Mouse (Mus musculus) adrenal gland, adult 18-20 months (tissue): ENCODE measurements around the gene Zfp276. TPM values are rescaled to one million over a fixed set of nuclear protein-coding genes. Genes with fewer than 3 reads are reported as not detected.
"Not testable (repeated sequence)": the region's sequence is repeated elsewhere in the genome, so short reads cannot be mapped to it uniquely, and the experiment has no call there.

Source experiments
- DNase-seq, 2 experiments: peaks; one replicate each; pipeline ENCODE4 v3.0.0; 2021 to 2022; ENCODE audit warnings: low spot score in 2 of 2
- total RNA-seq, 2 experiments: library from RNA; stranded (reverse); gene quantifications; 1 replicate in 1 of 2; 2 replicates in 1 of 2; pipeline ENCODE4 v1.2.3; 2021

Zfp276 gene
- total RNA-seq, 2 experiments from 2014 or later: 21.6 to 23.5 TPM

DNA sequence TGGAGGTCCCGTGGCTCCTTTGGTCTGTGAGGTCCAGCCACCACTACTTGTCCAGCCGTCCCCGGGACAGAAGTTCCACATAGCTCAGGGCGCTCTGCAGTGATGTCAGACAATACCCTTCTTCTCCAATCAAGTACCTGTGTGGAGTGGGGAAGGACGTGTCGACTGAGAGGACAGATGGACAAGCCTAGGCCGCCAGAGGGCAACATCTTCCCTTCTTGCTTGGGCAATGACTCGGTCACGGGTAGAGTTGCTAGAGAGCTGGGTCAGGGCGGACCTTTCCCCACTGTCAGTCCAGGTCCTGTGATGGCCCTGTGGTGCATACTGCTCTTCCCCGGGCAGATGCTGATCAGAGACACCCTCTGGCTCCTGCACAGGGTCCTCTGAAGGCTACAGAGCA is 10.9 kb upstream of the Zfp276 start:
- no peak for DNase-seq

DNA sequence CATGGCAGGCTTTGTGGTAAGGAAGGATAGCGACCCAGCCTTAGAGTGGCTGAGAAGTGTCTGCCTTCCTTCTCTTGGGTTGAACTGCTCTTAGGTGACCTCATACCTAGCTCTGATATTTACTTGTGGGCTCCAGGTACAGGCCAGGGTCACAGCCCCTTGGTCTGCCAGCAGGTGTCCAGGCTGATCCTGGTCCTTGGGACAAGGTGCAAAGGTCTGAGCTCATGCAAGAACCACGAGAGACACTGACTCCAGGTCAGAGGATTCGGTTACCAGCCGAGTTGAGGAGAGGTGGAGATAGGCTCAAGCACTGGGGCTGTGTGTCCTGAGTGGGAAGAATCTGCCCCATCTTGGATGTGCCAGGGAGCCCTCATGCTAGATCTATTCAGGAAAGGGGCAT is 9.6 kb upstream of the Zfp276 start:
- no peak for DNase-seq

DNA sequence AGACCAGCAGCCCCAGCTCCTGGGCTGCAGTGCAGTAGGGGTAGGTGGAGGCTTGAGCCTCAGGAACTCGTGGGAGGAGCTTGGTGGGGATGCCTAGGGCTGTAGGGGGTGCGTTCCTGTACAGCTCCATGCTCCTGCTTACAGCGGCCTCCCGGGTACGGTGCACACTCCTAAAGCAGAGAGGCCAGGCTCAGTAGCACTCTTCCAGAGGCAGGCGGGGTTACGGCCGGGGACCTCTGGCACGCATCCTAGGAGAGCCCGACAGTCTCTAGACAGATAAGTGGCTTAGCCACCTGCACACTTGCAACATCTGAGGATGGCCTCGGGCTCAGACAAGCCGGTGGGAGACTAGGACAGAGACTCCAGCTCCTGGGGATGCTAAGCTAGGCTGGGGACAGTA is 8.5 kb upstream of the Zfp276 start:
- DNase-seq: no peak

DNA sequence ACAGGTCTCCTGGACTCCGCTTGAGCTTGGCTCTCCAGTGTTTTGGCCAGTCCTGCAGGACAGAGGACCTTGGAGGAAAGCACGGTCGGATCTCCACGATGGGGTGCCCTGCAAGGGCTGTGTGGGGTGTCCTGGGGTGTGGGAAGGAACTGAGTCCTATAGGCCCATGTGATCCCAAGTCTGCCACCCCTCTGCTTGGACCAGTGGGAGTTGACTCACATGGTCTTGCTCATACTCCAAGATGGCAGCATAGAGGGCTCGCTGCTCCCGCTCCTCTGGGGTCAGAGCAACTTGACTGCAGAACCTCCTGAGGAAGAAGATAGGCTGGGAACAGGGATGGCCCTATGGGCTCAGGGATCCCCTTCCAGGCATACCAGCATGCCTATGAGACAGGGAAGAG is 6.2 kb upstream of the Zfp276 start:
- no peak for DNase-seq

DNA sequence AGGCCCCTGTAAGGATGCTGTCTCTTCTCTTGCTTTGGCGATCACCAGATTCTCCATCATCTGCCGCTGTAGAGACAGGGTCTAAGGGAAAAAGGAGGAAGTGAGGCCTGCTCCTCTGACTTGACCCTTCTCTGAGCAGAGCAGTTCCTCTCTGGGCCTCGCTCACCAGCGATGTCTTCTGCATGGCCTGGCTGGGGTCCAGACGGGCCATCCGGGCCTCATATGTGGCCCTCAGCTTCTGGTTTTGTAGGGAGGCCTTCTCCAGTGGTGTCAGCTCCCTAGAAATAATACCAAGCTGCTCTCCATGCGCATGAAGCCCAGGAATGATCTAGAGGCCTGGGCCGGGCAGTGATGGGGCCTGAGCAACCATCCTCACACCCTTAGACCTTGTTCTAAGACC is 5.4 kb upstream of the Zfp276 start:
- no peak for DNase-seq

DNA sequence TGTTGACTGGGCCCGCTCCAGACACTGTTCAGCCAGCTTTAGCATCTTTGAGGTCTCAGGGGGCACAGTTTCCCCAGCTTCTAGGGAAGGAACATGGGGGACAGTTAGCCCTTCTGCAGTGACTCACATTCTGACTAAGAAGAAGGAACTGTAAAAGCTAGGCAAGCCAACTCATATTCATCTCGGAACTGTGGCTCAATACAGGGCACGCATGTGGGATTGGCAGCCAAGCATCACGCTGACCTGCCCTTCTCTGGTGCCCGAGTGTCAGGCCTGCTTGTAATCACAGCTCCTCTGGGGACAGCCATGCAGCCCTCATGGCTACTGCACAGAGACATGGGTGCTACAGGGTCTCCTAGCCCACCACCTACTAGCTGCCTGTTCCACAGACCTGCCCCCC is 3.1 kb upstream of the Zfp276 start:
- DNase-seq: no peak

DNA sequence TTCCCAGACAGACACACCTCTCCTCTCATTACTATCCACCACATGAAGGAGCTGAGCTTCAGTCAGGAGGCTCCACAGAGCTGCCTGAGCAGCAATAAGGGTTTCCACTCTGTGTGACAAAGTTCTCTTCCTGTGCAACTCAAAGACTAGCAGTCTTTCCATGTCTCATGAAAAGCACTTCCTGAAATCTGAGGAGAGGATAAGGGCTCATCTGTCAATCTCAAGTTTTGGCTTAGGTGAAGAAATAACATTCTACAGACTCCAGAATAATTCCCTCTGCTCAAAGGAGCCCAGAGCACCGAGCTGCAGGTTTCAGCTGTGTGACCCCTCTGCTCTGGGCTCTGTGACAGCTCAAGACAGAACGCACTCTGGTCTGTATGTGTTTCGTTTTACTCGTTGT is 1.1 kb upstream of the Zfp276 start:
- DNase-seq: no peak

DNA sequence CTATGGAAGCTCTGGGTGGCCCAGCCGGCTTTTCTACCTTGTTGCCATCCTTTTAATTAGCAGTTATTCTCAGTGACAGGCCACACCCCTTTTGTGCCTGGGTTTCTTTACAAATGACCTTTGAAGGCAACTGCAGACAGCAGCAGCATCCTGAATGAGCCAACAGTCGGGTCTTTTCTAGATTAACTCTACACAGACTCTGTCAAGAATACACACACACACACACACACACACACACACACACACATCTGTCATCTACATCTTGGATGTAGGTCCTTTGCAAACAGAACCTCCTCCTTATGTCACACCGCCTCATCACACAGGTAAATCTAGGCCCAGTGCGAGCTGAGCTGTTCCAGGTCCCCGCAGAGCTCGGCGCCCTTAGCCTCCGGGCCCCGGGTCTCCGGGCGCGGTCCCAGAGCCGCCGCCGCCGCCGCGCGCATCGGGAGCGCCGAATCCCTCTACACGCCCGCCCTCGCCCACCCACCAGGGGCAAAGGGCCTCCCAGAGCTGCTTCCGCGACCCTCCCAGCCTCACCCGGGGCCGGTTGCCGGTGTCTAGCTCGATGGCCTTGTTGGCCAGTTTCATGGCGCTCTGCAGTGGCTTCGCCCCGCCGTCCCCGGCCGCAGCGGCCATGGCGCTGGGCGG is 420 bp upstream of the Zfp276 start:
- no peak for DNase-seq

DNA sequence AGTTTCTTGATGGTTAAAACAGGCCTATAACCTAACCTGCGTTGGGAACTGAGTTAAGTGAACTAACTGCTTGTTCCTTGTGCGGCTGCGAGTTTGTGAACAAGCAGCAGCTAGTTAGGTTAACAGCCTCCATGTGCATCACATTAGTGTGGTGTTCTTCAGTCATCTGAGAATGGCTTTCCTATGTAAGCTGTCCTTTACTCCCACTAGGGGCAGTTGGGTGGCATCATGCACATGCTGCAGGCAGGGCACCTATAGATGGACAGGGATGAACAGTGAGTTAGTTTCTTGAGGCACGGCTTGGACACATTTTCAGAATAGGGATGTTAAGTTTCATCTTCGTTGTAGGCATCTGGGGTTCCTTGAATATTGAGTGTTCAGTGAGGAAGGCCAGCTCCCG is 1.2 kb downstream of the Zfp276 start:
- DNase-seq: no peak

DNA sequence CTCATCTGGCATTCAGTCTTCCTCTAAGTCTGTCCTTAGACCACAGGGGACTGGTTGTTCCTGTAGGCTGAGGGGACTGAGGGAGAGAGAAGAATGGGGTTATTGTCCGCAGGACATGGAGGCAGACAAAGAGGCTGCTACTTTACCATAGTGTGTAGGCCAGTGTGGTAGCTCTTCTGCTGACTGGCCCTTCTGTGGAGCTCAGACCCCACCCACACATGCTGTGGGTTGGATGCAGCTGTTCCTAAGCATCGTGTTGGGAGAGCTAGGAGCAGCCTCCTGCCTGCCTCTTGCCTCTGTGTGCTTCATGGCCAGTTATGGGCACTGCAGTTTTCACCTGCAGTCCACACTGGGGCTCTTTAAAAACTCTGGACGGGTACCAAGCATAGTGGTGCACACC is 3.1 kb downstream of the Zfp276 start:
- no peak for DNase-seq

DNA sequence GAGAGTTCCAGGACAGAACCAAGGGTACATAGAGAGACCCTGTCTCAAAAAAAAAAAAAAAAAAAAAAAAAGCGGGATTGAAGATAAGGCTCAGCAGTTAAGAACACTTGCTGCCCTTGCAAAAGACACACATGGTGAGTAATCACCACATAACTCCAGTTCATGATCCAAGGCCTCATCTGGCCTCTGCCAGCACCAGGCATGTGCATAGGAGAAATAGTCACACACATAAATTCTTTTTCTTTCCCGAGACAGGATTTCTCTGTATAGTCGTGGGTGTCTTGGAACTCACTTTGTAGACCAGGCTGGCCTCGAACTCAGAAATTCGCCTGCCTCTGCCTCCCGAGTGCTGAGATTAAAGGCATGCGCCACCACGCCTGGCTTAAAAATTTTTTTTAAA is 3.6 kb downstream of the Zfp276 start:
- not testable (repeated sequence) for DNase-seq

DNA sequence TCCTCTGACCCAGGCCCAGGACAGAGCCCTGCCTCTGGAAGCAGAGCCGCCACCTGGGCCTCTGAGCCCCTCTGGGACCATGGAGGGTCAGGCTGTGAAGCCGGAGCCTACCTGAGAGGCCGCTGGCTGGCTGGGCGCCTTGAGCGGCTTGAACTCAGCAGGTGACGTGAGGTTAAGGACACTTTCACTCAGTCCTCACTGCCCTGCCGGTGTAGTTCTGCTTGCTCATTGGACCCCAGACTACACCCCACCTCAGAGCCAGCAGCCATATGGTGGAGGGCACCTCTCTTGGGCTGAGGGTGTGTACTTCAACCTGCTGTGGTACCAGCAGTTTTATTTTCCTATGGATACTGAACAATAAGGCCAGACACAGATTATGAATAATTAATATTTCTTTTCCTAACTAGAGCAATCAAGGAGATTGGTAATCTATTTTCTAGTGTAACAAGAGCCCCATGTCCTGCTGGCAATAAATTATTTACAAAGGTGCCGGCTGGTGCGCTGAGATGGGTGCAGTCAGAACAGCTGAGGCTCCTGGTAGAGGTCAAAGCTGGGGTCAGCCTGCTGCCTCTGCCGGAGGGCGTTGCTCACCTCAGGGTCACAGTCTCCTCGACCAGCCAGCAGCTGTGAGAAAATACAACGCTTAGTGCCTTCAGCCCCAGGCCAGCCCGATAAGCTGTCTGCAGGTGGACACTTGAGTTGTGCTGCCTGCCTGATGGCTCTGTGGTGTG is 14.1 kb downstream of the Zfp276 start:
- DNase-seq: no peak

DNA sequence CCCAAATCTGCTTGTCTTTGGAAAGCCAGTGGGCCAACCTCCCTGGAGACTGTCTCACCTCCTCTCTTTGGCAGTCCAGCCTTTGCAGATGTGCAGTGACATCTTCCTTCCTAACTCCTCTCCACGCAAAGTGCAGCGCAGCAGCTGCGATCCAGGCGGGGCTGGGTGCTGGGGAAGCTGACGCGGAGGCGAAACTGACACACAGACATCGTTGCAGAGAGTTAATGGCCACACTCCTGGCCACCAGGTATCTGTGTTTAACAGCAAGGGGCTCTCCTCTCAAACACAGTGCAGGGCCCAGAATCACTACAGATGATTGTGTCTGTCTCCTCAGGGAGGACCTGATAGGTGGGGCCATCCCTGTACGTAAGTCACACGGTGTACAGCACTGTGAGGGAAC is 17.2 kb downstream of the Zfp276 start:
- DNase-seq: no peak

DNA sequence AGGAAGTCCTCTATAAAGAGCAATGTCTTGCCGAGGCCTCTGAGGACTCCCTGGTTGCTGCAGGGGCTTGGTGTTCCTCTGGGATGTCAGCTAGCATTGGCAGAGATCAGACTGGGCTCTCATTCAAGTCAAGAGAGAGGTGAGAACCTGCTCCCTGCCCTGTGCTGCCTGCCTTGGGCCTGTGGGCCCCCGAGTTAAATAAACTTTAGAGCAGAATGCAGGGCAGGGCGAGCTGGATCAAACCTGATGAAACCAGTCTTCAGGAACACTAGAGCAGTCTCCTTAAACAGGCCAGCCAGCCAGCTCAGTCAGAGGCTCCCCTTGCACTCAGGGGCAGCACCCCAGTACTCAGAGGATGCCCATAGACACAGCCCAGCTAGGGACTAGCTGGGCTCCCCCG is 17.9 kb downstream of the Zfp276 start:
- no peak for DNase-seq

DNA sequence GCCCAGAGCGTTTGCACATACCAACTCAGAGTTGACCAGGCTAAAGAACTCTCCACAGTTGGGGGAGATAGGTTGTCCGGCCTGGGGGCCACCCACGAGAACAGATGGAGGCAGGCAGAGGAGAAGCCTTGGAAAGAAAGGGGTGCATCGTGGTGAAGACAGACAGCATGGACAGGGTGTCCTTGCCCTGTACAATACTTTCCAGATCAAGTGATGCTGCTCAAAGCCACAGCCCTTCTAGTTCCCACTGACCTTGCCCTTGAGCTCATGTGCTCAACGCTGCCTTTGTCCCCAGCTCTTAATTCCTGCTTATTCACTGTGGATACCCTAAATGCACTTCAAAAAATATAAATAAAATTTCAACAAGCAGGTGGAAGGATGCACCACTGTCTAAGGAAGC is 20.5 kb downstream of the Zfp276 start:
- no peak for DNase-seq

DNA sequence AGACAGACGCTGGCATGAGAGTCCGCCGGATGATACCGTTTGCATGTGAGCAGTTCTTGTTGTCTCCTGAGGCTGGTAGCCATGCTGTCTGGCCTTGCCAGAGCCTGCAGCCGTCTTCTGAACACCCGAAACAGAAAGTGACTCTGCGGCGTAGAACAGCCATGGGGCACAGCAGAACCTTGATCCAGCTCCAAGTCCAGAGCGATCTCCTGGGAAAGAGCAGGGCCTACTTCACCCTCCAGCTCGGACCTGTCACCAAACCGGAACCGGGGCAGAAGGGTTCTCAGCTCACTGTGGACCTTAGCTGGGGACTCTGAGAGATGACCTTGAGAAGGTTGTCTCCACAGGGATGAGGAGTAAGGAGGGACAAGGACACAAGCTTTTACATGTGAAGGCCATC is 21.1 kb downstream of the Zfp276 start:
- no peak for DNase-seq

DNA sequence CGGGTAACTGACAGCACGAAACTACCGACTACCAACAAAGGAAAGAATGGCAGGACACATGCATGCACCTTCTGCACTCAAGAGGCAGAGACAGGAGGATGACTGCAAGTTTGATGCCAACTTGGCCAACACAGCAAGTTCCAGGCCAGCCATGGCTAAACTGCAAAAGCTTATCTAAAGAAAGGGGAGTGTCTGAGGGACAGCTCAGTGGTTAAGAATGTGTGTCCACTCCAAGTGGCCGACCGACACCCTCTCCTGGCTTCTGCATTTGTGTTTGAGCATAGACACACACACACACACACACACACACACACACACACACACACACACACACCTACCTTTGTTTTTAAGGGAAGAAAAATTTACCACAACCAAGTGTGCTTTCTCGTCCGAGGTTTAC is 24.4 kb downstream of the Zfp276 start:
- DNase-seq: no peak

DNA sequence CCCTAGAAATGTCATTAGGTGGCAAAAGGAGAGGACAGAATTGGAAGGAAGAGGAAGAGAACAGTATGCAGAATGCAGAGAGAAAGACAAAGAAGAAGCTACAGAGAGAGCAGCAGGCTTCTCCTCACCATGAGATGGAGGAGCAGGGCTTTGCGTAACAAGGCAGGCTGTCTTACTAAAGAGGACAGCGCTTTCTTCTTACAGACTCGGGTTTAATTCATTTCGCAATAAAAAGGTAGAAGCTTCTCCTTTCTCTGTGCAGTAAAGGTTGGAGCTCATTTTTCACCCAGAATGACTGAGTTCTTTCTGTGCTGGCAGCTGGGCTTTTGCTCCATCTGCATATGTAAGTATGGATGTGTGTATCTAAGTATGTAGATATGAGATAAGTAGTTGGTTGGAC is 25.8 kb downstream of the Zfp276 start:
- no peak for DNase-seq

DNA sequence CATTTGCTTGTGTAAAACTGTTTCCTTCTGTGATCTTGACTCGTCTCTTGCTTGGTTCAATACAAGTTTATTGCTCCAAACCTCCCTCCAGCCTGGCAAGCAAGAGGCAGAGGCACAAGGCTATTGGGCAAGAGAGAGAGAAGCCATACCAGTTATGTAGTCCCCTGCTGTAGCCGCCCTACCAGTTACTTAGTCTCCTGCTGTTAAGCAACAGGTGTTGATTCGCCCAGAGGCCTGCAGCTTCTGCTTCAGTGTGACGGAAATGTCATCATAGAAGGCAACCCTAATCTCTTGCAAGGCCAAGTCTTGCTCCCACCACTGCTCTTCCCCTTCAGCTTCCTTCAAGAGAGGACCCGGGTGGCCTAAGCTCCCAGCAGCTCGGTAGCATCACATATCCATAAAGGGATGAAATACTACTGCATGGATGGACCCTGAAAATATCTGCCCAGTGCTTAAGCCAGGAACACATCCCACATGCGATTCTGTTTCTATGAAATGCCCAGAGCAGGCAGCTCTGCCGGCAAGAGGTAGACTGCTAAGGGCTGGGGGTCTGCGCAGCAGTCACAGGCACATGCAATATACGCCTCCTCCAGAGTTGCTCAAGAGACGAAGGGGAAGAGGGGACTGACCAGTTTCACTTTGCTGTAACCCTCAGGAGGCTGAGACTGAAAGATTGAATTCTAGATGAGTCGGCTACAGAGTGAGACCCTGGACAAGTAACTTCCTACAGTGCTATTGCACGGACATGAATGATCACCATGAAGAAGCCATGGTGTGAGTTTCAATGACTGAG is 26.5 kb downstream of the Zfp276 start:
- DNase-seq: no peak

DNA sequence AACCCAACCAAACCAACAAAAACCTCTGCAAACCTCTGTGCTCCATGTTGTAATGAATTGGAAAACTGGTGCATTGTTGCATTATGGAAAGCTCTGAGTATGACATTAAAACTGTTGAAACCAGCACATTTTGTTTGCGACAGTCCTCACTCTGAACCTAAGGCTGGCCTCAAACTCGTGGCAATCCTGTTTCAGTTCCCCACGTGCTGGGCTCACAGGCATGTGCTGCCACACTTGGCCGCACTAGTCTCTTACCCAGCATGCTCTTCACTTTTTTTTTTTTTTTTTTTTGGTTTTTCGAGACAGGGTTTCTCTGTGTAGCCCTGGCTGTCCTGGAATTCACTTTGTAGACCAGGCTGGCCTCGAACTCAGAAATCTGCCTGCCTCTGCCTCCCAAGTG is 29.0 kb downstream of the Zfp276 start:
- not testable (repeated sequence) for DNase-seq

DNA sequence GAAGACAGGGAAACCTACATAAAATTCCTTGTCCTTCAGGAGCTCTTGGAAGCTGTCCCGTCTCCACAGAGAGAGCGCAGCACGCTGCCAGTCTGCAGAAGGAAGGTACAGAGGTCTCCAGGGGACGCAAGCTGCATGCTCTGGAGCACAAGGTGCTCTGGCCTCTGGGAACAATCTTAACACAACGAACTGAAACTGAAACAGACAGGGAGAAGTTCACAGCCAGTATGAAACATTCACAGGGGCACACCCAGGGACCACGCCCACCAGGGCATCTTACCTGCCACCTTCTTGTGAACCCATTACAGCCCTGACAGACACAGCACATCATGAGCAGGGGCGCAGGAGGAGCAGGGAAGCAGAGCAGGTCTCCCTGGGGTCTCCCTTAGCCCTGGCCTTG is 30.0 kb downstream of the Zfp276 start:
- DNase-seq: no peak

DNA sequence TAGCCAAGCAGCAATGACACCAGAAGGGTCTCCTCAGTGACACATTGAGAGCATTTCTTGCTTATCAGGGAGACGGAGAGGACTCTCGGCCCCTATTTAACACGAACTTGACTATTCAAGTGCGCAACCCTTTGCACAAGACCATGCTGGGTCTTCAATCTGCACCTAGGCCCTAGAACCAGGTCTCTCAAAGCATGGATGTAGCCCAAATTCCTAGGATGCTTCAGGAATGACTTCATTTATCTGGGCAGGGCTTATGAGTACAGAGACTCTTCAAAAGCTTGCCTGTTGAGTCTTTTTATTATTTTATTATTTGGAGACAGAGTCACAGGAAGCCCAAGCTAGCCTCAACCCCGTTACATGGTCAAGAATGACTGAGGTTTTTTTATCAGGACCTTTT is 30.5 kb downstream of the Zfp276 start:
- DNase-seq: no peak
